Mouse (Mus musculus) urinary bladder, postnatal 4 days (tissue): Measurements from ENCODE around the gene Klk15.
"Not testable (repeated sequence)": the region's sequence is repeated elsewhere in the genome, so short reads cannot be mapped to it uniquely, and the experiment has no call there.

Experiments
- DNase-seq, 2 experiments: peaks; one replicate each; pipeline ENCODE4 v3.0.0; 2021 to 2022; ENCODE audit warnings: low spot score in 2 of 2

Klk15 gene

DNA sequence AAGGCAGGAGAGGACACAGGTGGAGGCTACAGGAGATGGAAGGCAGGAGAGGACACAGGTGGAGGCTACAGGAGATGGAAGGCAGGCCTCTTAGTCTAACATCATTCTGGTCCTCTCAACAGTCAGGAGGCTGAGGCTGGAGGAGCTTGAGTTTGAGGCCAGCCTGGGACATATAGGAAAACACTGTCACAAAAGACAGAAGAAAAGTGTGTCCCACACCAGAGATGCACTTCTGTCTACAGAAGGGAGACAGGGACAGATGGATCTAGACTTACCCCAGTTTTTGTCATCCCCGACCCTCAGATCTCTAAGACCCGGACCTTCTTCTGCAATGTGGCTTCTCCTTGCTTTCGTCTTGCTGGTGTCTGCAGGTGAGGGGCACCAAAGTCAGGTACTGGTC lies at the start of gene Klk15:
Gene Klk15 (plus strand): TSS at position 301 of the 400 bp plus-strand sequence.
- no peak for DNase-seq

DNA sequence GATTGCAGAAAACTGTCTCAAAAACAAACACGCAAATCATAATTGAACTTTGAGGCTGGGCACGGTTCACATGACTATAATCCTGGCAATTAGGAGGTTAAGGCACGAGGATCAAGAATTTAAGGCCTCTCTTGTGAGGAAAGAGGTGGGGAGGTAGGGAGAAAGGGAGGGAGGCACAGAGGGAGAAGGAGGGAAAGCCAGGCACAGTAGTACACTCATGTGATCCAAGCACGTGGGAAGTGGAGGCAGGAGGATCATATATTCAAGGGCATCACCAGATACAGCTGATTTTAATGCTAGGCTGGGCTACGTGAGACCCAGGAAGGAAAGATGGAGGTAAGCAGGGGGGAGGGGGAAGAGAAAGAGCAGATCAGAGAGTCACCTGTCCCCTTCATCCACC lies 42.2 kb upstream of the Klk15 start:
- DNase-seq: no peak

DNA sequence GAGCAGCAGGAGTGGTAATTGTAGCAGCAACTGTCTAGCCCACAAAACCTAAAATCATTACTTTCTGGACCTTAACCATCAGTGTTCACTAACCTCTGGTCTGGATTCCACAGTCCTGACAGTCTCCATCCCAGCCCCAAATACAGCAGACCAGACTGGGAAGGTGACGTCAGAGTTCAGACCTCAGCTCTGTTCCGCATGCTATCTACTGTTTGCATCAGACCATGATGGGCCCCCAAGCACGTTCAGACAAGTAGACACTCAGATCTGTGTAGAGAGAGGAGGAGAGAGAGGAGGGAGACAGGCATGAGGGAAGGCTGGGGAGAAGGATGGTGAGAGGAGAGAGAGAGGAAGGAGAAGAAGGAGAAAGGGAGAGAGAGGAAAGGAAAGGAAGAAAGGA lies 41.8 kb upstream of the Klk15 start:
- peak in 1 of 2 experiments; percentile 46 for DNase-seq

DNA sequence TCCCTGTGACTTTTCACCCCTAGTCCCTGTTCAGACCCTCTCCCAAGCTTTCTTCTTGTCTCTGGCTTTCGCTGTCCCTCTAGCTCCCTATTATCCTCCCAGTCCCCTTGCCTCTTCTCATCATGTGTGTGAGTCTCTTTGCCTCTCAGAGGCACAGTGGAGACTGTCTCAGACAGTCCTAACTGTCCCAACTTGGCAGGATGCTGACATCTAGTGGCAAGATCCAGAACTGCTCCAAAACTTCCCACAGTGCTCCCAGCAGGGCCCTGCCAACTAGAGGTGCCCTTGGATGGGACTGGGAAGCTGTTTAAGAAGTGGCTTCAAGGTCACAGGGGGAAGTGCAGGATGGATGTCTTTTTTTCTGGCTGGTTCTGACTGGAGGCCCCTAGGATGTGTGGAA lies 38.7 kb upstream of the Klk15 start:
- DNase-seq: peak; percentile 70 to 81

DNA sequence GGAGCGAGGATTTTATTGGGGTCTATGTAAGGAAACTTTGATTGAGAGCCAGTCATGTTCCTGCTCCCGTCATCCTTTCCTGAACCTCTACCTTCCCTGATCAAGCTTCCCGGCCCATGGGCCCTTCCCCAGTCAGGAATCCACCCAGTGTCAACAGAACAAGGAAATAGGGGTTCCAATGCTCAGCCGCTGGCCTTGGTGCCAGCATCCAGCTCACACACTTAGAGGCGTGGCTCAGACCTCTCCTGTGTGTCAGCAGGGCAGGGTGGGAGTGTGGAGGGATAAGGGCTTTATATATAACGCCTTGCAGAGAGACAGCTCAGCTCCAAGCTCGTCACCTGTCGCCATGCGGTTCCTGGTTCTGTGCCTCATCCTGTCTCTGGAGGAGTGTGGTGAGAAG lies 18.7 kb upstream of the Klk15 start:
- peak in 1 of 2 experiments; percentile 59 for DNase-seq

DNA sequence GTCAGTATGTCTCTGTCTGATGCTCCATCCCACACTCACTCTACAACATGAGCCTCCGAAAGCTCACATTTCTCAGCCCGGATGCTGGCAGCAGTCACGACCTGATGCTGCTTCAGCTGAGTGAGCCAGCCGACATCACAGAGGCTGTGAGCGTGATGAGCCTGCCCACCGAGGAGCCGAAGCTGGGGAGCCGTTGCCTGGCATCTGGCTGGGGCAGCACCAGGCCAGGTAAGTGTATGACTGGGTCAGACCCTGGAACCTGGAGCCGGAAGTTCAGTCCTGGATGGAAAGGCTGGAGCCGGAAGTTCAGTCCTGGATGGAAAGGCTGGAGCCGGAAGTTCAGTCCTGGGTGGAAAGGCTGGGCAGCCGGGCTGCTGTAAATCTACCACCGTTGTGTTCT lies 15.1 kb upstream of the Klk15 start:
- peak in 1 of 2 experiments; percentile 51 for DNase-seq

DNA sequence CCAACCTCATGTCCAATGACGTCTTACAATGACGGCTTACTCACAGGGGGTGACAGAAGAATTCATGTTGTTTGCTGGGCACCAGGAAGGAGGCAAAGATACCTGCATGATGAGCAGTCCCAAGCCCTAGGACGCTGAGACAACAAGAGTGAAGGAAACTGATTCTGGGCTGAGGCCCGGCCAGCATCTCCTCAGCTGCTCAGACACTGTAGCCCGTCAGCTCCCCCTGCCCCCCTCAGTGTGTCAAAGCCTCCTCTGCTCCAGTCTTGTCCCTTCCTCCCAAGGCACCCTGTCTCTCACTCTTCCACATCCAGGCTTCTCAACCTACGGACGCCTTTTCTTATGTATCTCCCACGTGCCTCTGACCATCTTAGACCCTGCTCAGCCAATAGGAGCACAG lies 14.7 kb upstream of the Klk15 start:
- peak in 1 of 2 experiments; percentile 54 for DNase-seq

DNA sequence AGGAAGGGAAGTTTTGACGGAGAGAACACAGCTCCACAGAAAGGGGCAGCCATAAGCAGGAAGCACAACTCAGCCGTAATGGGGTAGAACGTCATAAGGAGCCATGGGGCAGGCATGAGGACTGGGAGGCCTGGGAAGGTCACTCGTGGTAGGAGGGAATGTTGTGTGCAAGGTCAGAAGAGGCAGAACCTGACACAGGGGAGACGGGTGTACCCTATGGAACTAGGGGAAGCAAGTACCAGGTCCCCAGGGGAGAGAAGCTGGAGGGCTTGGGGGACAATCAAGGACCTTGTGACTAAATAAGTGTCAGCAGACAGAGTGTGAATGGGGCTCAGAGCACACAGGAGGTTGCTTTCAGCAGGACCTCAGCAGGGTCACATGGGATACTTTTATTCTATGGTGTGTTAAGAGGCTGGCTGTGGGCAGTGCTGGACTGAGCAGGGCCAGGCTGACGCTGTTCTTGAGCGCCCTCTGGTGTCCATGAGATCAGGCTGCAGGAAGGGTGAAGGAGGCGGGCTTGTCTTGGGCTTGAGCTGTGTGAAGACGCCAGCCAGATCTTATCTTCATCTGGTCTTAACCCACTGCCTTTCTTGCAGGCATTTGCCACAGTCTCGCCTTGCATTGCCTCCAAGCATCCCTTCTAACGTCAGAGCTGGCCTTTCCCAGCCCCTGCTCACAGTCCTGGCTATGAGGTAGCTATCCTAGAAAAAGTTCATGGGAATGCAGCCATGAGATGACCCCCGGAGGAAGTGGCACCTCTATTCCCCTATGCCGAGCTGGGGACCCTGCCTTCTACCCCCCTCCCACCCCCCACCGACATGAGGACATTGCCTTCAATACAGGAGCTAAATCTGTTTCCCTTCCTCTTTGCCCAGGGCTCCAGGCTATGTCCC lies 13.7 kb upstream of the Klk15 start:
- DNase-seq: peak; percentile 54 to 78

DNA sequence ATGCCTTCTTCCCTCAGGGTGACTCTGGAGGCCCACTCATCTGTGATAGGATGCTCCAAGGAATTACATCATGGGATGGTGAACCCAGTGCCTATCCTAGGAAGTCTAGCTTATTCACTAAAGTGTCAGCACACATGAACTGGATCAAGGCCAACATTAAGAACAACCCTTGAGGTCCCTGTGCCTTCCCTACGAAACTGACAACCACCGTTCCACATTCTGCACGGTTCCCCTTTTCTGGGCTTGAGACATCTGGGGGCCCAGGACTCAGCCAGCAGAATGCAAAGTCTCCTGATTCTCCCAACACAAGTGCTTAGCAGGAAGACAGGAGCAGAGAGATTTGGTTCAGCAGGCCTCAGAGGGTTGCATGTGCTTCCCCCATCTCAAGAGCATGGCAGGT lies 13.0 kb upstream of the Klk15 start:
- DNase-seq: no peak

DNA sequence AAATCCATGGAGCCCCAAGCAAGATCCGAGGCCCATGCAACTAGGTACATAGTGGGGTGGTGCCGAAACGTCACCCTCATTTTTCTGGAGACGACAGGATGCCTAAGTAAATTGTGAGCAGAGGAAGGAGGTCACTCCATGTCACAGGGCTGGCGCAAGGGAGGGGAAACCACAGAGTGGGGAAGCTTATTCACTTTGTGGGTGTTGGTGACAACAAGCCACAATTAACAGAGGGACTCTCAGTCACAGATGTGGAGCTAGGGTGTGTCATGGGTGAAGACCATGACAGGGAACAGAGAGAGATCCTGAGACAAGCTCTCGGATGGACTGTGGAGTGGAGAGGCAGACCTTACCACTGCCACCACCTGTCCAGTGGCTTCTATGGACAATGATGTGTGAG lies 12.5 kb upstream of the Klk15 start:
- peak in 1 of 2 experiments; percentile 33 for DNase-seq

DNA sequence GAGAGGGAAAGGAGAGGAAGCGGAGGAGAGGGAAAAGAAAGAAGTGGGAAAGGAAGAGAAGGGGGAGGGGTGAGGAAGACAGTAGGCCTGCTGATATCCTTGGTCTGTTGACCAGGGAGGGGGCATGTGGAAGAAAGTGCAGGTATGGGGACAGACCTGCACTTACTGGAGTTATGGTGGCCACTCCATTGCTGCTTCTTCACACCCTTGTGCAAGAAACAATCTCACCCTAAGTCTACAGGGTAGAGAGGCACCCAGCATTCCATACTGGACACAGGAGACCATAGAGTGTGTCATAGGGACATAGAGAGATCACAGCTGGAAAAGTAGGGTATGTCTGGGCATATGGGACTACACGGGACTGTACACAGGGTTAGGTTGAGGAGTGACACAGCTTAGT lies 11.6 kb upstream of the Klk15 start:
- DNase-seq: peak in 1 of 2 experiments; percentile 51

DNA sequence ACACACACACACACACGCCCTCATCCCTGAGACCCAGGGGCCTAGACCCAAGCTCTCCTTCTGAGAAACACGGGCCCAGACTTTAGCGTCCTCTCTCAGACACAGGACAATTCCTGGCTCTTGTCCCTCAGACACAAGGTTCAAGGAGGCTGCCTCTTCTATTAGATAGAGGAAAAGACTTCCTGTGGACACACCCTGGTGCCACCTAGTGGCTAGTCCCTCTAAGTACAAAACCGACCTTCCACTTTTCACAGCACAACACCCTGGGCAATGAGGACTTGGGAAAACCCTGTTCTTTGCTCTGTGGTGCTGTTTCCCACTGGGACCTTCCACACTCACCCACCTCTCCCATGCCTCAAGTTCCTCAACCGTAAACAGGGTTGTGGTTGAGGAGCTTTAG lies 7.6 kb upstream of the Klk15 start:
- no peak for DNase-seq

DNA sequence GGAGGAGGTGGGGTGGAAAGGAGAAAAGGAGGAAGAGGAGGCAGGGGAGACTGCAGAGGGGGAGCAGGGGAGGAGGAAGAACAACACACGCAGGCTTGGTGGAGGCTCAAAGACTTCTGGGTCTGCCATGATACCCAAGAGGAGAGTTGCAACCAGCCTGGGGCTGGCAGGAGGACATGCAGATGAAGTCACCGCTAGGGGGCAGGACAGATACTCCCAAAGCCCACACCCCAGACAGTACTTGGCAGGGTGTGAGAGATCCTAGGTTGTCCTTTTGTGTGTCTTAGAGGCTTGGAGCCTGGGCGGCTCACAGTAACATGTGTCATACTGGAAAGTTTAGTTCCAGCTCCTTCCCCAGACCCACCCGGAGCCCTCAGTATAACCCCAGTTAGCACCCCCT lies 5.0 kb upstream of the Klk15 start:
- DNase-seq: no peak

DNA sequence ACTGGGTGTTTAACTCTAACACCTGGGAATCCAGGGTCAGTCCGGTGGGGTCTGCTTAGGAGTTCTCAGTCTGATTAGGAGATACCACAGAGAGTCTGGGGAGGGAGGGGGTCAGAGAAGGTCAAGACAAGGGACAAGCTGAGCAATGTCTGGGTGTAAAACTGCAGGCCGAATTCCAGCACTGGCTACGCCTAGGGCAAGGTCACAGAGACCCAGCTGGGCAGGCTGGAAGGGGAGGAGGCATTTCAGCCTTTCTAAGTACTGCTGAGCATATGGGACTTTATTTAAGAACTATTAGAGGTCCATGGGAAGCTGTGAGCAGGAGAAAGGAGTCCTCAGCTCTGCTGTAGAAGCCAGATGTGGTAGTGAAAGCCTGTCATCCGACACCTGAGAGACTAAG lies 1.2 kb upstream of the Klk15 start:
- DNase-seq: no peak

DNA sequence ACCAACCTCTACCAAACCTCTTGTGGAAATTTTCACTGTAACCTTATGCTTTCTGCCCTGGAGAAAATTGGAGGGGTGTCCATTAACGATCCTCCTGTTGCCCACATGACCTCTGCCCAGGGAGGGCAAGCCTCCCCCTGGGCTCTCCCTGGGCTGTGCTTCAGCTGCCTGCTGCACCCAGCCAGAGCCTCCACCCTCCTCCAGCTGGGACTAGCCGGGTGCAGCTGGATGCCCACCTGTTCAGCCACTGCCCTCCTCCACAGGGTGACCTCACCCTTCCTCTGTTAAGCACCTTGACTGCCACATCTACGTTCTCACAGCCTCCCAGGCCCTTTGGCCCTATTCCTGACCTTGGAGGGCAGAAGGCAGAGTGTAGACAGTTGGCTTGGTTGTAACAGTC lies 1.2 kb downstream of the Klk15 start:
- no peak for DNase-seq

DNA sequence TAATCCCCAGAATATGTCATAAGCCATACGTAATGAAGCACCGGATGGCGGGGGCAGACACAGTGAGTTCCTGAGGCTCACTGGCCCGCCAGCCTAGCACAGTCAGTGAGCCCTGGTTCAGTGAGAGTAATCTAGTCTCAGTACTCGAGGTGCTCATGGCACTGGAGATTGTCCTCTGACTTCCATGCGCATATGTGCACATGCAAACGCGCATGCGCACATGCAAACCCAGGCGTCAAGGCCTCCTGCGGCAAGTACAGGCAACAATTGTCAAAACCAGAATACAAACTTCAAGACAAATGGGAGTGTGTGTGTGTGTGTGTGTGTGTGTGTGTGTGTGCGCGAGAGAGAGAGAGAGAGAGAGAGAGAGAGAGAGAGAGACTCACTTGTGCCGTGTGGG lies 3.0 kb downstream of the Klk15 start:
- DNase-seq: no peak

DNA sequence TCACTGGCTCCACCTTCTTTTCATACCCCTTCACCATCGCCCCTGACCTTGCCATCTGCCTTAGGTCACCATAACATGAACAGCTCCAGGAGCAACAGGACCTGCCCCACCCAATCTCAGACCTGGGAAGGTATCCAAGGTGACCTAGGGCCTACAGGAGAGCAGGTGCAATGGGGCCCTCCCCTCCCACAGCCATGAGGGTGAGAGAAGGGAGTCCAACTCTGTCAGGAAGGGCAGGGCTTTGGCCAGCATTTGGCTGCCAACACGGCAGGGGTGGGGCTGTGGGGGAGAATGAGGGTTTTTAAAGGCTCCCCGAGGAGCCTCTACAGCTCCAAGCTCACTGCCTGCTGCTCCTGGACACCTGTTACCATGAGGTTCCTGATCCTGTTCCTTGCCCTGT lies 8.8 kb downstream of the Klk15 start:
- DNase-seq: not testable (repeated sequence)

DNA sequence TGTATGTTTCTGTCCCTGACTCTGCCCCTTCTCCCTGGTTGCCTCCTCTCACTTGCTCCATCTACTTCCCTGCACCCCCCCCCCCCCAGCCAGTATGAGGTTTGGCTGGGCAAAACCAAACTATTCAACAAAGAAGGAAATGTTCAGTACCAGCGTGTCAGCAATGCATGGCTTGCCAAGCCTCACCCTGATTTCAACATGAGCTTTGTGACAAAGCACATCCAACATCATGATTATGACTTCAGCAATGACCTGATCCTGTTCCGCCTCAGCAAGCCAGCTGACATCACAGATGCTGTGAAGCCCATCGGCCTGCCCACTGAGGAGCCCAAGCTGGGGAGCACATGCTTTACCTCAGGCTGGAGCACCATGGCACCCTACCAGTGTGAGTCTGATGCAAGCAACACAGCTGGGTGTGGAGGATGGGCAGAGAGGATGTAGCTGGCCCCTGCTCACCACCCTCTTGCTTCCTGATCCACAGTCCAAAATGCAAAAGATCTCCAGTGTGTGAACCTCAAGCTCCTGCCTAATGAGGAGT lies 11.3 kb downstream of the Klk15 start:
- DNase-seq: no peak

DNA sequence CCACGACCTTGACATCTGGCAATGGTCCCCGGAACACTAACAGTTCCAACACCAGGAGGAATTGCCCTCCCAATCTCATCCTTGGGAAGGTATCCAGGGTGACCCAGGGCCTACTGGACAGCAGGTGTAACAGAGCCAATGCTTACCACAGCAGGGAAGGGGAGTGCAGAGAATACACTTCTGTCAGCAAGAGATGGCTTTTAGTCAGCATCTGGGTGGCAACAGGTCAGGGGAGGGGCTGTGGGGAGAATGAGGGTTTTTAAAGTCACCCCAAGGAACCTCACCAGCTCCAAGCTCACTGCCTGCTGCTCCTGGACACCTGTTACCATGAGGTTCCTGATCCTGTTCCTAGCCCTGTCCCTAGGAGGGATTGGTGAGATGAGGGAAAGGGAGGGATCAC lies 16.8 kb downstream of the Klk15 start, which contains the start of gene Klk1b8:
Gene Klk1b8 (plus strand): TSS at position 301 of the 400 bp plus-strand sequence.
- DNase-seq: no peak

DNA sequence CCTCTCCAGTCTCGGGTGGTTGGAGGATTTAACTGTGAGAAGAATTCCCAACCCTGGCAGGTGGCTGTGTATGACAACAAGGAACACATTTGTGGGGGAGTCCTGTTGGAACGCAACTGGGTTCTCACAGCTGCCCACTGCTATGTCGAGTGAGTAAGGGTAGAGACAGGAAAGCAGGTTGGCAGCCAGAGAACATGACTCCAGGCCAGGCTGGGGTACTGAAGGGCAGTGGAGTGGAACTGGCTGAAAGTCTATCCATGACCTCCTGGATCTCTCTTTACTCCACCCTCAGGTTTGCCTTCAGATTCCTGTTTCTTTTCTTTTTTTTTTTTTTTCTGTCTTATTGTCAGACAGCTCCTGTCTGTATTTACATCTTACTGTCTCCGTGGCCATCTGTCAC lies 19.2 kb downstream of the Klk15 start:
- DNase-seq: no peak

DNA sequence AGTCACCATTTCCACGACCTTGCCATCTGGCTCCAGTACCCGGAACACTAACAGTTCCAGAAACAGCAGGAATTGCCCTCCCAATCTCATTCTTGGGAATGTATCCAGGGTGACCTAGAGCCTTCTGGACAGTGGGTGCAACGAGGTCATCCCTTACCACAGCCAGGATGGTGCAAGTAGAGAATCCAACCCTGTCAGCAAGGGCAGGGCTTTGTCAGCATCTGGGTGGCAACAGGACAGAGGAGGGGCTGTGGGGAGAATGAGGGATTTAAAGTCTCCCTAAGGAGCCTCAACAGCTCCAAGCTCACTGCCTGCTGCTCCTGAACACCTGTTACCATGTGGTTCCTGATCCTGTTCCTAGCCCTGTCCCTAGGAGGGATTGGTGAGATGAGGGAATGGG lies 32.9 kb downstream of the Klk15 start, which contains the start of gene Klk1b1:
Gene Klk1b1 (plus strand): TSS at position 301 of the 400 bp plus-strand sequence.
- no peak for DNase-seq

DNA sequence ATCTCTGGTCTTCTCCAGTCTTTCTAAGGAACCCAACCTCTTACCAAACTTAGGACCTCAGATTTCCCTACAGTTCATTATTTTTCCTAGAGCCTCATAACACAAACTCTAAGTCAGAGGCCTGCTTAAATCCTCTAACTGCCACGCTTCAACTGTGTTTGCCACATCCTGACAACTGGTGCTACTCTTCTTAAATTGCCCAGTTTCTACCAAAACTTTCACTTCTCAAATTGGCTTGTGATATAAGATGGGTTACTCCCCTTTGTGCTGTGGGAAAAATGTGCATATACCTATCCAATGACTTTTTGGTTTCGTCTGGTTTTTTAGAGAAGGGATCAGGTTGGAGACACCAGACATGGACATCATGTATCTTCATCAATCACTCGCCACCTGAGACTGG lies 33.5 kb downstream of the Klk15 start:
- no peak for DNase-seq

DNA sequence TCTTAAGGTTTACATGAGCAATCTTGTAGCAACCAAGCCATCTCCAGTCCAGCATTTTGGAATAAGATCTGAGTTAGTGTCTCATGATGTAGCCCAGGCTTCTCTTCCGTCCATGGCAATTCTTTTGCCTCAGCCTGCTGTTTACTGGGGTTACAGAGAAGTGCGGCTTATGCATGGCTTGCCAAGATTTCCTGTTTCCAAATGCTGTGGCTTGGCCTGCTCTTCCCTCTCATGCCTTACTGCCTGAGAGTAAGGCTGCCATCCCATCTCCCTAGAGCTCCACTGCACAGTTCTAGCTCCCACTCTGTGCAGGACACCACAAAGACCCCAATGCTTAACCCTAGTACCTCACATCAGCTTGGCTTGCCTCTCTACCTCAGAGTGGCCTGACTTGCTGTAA lies 34.1 kb downstream of the Klk15 start:
- DNase-seq: no peak
